Mouse (Mus musculus): ENCODE measurements around the gene Abca8a. TPM values are rescaled to one million over a fixed set of nuclear protein-coding genes. Genes with fewer than 3 reads are reported as not detected.
A peak's percentile ranks its signal among the peaks of the same experiment; 100 is the strongest.

The Abca8a gene
- polyA plus RNA-seq, 1 experiment from 2014 or later = 0.10 TPM

DNA sequence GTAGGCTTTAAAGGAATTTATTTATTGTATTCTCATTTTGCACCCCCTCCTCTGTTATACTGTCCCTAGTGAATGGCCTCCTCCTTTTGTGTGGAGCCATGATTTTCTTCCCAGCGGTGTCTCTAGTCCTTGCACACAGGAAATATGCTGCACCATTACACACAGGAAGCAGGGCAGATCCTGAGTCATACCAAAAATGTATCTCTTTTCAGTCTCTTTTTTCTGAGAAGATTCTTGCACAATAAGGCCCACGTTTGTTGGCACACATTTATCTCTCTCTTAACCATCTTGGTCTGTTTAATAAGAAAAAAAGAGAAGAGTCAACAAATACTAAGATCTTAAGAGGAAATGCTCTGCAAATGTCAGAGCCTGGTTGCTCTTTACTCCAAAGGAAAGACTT lies 4.5 kb downstream of the Abca8a start:
- H3K9me3 ChIP-seq (ENCODE audit: control insufficient read depth, low read length) = no peaks in the 10 kb centered on the region
- DNase-seq (ENCODE audit: low spot score) = no peak

DNA sequence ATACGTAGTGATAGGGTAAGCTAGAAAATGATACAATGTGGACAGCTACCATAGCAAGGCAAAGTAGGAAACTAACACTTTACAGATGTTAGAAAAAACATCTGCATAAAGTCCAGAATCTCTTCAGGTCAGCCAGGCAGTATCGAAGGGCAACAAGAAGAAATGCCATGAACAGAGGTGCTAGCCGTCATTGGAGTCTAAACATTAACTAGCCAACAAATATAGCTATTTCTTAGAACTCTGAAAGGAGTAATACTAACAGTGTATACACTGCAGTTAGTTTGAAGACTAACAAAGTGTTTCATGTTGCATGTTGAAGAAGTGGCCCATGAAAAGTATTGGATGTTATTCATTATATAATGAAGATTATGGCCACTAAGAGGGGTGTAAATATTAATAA lies 23.6 kb downstream of the Abca8a start:
- Histone ChIP-seq H3K36me3 (ENCODE audit: control insufficient read depth, insufficient read depth, low read length) (no peaks in the 10 kb centered on the region), H3K4me2 (no peak overlapping the region), H3K27ac (ENCODE audit: low read depth, low read length) (no peak overlapping the region), H3K27me3 (replicated peaks; ENCODE audit: control insufficient read depth, insufficient read depth, low read length) (no peaks in the 10 kb centered on the region), H3K4me1 (replicated peaks; ENCODE audit: control insufficient read depth, insufficient read depth, low read length) (no peaks in the 10 kb centered on the region), H3K9ac (ENCODE audit: low read depth, low read length) (no peak overlapping the region), H3K9me3 (ENCODE audit: control insufficient read depth, low read length) (no peaks in the 10 kb centered on the region), H3K4me3 (ENCODE audit: low read depth, low read length) (no peak overlapping the region)
- ATAC-seq (replicated peaks; ENCODE audit: low FRiP score) (no peak), DNase-seq (ENCODE audit: low spot score) (no peak)
- WGBS = 71% methylated on average over 3 of the region's 3 CpGs

More for the DNA sequence above, 4.5 kb downstream of the Abca8a start:
- H3K27me3 ChIP-seq (replicated peaks; ENCODE audit: control insufficient read depth, insufficient read depth, low read length) = no peaks in the 10 kb centered on the region
- WGBS = 66% methylated on average over 2 of the region's 2 CpGs
- no peak overlapping the region for H3K4me2 ChIP-seq
- H3K36me3 ChIP-seq (ENCODE audit: control insufficient read depth, insufficient read depth, low read length) = no peaks in the 10 kb centered on the region
- H3K9ac ChIP-seq (ENCODE audit: low read depth, low read length) = no peak overlapping the region
- no peak overlapping the region for H3K27ac ChIP-seq (ENCODE audit: low read depth, low read length)
- H3K4me3 ChIP-seq (ENCODE audit: low read depth, low read length) = no peak overlapping the region
- H3K4me1 ChIP-seq (replicated peaks; ENCODE audit: control insufficient read depth, insufficient read depth, low read length) = no peaks in the 10 kb centered on the region
- ATAC-seq (replicated peaks; ENCODE audit: low FRiP score) = no peak

DNA sequence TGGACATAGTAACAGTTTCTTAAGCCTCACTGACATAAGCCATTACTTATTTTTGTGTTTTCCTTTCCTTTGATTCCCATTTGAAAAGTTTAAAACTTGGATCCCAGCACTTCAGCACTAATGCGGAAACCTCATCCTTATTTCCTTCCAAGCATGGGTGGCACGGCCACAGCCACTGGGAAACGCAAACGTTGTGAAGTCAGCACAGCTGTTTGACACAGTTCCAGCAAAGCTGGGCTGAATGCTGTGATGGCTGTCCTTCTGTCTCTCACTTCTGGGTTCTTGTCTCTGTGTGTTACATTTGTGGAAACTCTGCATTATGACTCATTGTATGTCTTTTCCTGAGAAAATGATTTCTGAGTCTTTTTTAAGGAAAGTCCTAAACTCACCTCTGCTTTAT lies 34.7 kb downstream of the Abca8a start:
- no peaks in the 10 kb centered on the region for H3K4me1 ChIP-seq (replicated peaks; ENCODE audit: control insufficient read depth, insufficient read depth, low read length)
- no peaks in the 10 kb centered on the region for H3K36me3 ChIP-seq (ENCODE audit: control insufficient read depth, insufficient read depth, low read length)
- H3K4me3 ChIP-seq (ENCODE audit: low read depth, low read length) = no peak overlapping the region
- DNase-seq (ENCODE audit: low spot score) (no peak), ATAC-seq (replicated peaks; ENCODE audit: low FRiP score) (no peak)
- 65% methylated on average over 4 of the region's 4 CpGs for WGBS
- H3K4me2 ChIP-seq = no peak overlapping the region
- H3K9me3 ChIP-seq (ENCODE audit: control insufficient read depth, low read length) = no peaks in the 10 kb centered on the region
- H3K9ac ChIP-seq (ENCODE audit: low read depth, low read length) = no peak overlapping the region
- H3K27ac ChIP-seq (ENCODE audit: low read depth, low read length) = no peak overlapping the region
- H3K27me3 ChIP-seq (replicated peaks; ENCODE audit: control insufficient read depth, insufficient read depth, low read length) = no peaks in the 10 kb centered on the region

DNA sequence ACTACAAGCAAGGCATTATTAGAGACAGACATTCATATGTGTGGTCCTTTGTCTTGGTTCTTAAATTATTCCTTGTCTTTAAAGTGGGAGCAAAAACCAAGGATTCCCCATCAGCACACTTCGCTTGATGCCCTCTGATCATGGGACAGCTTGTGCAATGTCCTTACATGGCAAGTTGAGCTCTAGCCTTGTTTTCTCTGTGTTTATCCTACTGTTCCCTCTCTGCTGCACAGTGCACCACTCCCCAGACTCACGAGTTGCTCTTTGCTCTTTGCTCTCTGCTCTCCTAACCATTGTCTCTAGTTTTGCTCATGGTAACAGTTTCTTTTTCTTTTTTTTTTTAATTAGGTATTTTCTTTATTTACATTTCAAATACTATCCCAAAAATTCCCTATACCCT lies 35.7 kb downstream of the Abca8a start:
- WGBS = 57% methylated on average over 2 of the region's 2 CpGs
- ATAC-seq (replicated peaks; ENCODE audit: low FRiP score) = no peak
- no peaks in the 10 kb centered on the region for H3K9me3 ChIP-seq (ENCODE audit: control insufficient read depth, low read length)

DNA sequence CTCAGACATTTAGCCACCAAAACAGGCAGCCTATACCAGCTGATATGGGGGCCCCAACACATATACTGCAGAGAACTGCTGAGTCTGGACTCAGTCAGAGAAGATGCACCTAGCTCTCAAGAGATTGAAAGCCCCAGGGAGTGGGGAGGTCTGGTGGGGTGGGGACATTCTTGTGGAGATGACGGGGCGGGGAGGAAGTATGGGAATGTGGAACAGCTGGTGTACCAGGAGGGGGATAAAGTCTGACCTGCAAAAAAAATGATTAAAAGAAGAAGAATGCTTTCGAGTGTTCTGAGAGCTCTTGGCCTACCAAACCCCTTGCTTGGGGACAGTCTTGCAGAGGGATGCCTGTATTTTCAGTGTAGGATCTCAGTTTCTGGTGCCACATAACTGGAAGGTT lies 42.1 kb downstream of the Abca8a start:
- no peak overlapping the region for H3K4me2 ChIP-seq
- no peaks in the 10 kb centered on the region for H3K27me3 ChIP-seq (replicated peaks; ENCODE audit: control insufficient read depth, insufficient read depth, low read length)
- H3K9me3 ChIP-seq (ENCODE audit: control insufficient read depth, low read length) = no peaks in the 10 kb centered on the region
- 72% methylated on average over 3 of the region's 3 CpGs for WGBS
- ATAC-seq (replicated peaks; ENCODE audit: low FRiP score) (no peak), DNase-seq (ENCODE audit: low spot score) (no peak)
- no peak overlapping the region for H3K9ac ChIP-seq (ENCODE audit: low read depth, low read length)
- H3K27ac ChIP-seq (ENCODE audit: low read depth, low read length) = no peak overlapping the region
- no peak overlapping the region for H3K4me3 ChIP-seq (ENCODE audit: low read depth, low read length)
- H3K4me1 ChIP-seq (replicated peaks; ENCODE audit: control insufficient read depth, insufficient read depth, low read length) = no peaks in the 10 kb centered on the region
- no peaks in the 10 kb centered on the region for H3K36me3 ChIP-seq (ENCODE audit: control insufficient read depth, insufficient read depth, low read length)

More for the DNA sequence above, 35.7 kb downstream of the Abca8a start:
- no peaks in the 10 kb centered on the region for H3K4me1 ChIP-seq (replicated peaks; ENCODE audit: control insufficient read depth, insufficient read depth, low read length)
- no peak overlapping the region for H3K4me3 ChIP-seq (ENCODE audit: low read depth, low read length)
- H3K27ac ChIP-seq (ENCODE audit: low read depth, low read length) = no peak overlapping the region
- H3K36me3 ChIP-seq (ENCODE audit: control insufficient read depth, insufficient read depth, low read length) = no peaks in the 10 kb centered on the region
- DNase-seq (ENCODE audit: low spot score) = no peak
- no peak overlapping the region for H3K9ac ChIP-seq (ENCODE audit: low read depth, low read length)
- no peak overlapping the region for H3K4me2 ChIP-seq
- no peaks in the 10 kb centered on the region for H3K27me3 ChIP-seq (replicated peaks; ENCODE audit: control insufficient read depth, insufficient read depth, low read length)

DNA sequence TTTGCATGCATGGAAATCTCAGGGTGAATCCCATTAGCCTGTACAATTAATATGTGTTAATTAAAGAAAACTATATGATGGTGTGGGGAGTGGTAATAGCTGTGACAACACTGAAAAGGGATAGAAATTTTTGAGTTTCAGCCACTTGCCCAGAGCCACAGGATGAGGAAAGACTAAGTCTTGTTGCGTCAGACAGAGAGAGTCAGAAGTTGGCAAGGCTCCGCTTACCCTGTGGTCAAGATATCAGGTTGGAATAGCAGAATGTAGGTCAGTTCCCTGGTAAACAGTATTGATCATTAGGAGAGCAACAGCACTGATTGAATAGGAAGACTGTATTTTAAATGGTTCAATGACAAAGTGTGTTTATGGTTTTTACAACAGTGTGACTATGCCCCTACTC lies 58.0 kb downstream of the Abca8a start:
- Histone ChIP-seq H3K9me3 (ENCODE audit: control insufficient read depth, low read length) (no peaks in the 10 kb centered on the region), H3K4me2 (no peak overlapping the region), H3K9ac (ENCODE audit: low read depth, low read length) (no peak overlapping the region), H3K27ac (ENCODE audit: low read depth, low read length) (no peak overlapping the region), H3K4me3 (ENCODE audit: low read depth, low read length) (no peak overlapping the region), H3K36me3 (ENCODE audit: control insufficient read depth, insufficient read depth, low read length) (no peaks in the 10 kb centered on the region), H3K27me3 (replicated peaks; ENCODE audit: control insufficient read depth, insufficient read depth, low read length) (no peaks in the 10 kb centered on the region), H3K4me1 (replicated peaks; ENCODE audit: control insufficient read depth, insufficient read depth, low read length) (no peaks in the 10 kb centered on the region)
- ATAC-seq (replicated peaks; ENCODE audit: low FRiP score) (no peak), DNase-seq (ENCODE audit: low spot score) (no peak)
- WGBS = 84% methylated on average over 2 of the region's 2 CpGs

DNA sequence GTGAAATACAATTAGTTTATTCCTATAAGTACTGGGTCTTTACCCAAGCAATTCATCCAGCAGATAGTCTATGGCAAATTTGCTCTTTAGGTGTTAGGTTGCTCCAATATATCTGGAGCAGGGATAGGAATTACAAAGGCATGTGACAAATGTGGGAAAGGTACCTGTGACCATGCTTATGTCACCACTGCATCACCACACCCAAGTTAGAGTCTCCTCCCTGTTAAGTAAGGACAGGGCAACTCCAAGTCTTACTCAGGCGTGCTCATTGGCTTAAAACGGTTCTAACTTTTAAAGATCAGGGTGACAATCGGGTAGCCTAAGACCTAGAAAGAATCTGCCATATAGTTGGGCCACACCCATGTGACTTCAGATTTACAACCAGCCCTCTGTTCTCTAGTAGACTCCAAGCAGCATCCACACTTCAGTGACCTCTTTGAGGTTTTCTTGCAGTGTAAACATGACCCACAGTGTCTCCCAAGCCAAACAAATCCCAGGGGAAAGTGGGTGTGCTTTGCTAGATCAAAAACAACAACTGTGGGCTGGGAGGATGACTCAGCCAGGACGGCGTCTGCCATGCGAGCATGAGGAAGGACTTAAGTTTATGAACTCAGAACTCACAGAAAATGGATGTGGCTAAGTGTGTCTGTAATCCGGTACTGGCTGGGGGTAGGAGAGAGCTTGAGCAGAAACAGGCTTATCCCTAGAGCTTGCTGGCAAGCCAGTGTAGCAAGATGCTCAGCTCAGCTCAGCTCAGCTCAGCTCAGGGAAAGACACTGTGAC lies 66.7 kb downstream of the Abca8a start:
- no peak overlapping the region for H3K27ac ChIP-seq (ENCODE audit: low read depth, low read length)
- DNase-seq (ENCODE audit: low spot score) = no peak
- H3K27me3 ChIP-seq (replicated peaks; ENCODE audit: control insufficient read depth, insufficient read depth, low read length) = no peaks in the 10 kb centered on the region
- no peak overlapping the region for H3K4me3 ChIP-seq (ENCODE audit: low read depth, low read length)
- 56% methylated on average over 7 of the region's 7 CpGs for WGBS
- H3K36me3 ChIP-seq (ENCODE audit: control insufficient read depth, insufficient read depth, low read length) = no peaks in the 10 kb centered on the region
- H3K9me3 ChIP-seq (ENCODE audit: control insufficient read depth, low read length) = no peaks in the 10 kb centered on the region
- H3K4me2 ChIP-seq = no peak overlapping the region
- ATAC-seq (replicated peaks; ENCODE audit: low FRiP score) = peak; percentile 29; the same call in 1 of the 2 replicates
- H3K9ac ChIP-seq (ENCODE audit: low read depth, low read length) = no peak overlapping the region
- H3K4me1 ChIP-seq (replicated peaks; ENCODE audit: control insufficient read depth, insufficient read depth, low read length) = no peaks in the 10 kb centered on the region

DNA sequence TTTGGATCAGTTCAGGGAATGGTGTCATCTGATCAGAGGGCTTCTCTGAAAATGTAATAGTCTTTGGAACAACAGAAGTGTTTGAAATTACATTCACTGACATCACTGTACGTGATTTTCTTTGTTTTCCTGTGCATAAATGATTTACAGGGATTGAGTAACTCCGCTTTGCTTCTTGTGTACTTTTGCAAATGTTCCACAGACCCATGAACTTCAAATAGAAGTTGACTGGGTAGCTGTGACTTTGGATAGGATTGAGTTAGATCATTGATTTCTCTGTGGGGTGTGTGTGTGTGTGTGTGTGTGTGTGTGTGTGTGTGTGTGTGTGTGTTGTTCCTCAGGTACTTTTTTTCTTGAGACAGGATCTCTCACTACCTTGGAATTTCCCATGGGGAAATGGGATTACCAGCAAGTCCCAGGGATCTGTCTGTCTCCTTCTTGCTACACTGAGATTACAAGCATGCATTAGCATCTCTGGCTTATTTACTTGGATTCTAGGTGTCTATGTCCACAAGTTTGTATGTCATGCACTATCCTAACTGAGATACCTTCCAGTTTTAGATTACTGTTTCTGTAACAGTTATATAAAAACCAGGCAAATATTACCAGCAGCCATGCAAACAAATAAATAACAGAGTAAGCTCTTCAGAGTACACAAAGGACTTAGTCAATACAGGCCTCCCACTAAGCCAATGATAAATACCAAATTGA lies 84.8 kb downstream of the Abca8a start:
- Histone ChIP-seq H3K36me3 (ENCODE audit: control insufficient read depth, insufficient read depth, low read length) (no peaks in the 10 kb centered on the region), H3K4me2 (no peak overlapping the region), H3K9me3 (ENCODE audit: control insufficient read depth, low read length) (no peaks in the 10 kb centered on the region), H3K4me3 (ENCODE audit: low read depth, low read length) (no peak overlapping the region), H3K4me1 (replicated peaks; ENCODE audit: control insufficient read depth, insufficient read depth, low read length) (no peaks in the 10 kb centered on the region), H3K27me3 (replicated peaks; ENCODE audit: control insufficient read depth, insufficient read depth, low read length) (no peaks in the 10 kb centered on the region), H3K27ac (ENCODE audit: low read depth, low read length) (no peak overlapping the region), H3K9ac (ENCODE audit: low read depth, low read length) (no peak overlapping the region)
- DNase-seq (ENCODE audit: low spot score) (no peak), ATAC-seq (replicated peaks; ENCODE audit: low FRiP score) (0 out of 2 replicates have a peak, but pooled peaks have one; percentile 36)
- WGBS = 61% methylated on average over 2 of the region's 2 CpGs

Data from liver, embryonic 11.5 days (tissue).